Mouse (Mus musculus): ENCODE measurements at regions not wholly inside any gene's neighbourhood (a gene's known extent, or its start where the extent isn't known, plus 50 kb on each side); places are given as distances from the start of the nearest gene placed in this dataset.

- DNase-seq (ENCODE audit: low spot score) = no peak
Observed at GRCm38 (mm10) chr11:114215256-114215655, 148.4 kb upstream of the Sdk2 start.

- no peak for DNase-seq (ENCODE audit: low spot score)
Observed at GRCm38 (mm10) chr11:114212136-114212535, 145.3 kb upstream of the Sdk2 start.

GRCm38 (mm10) chr11:114205192-114205591 lies 138.3 kb upstream of the Sdk2 start:
- DNase-seq (ENCODE audit: low spot score) = peak; percentile 40

GRCm38 (mm10) chr11:114203416-114203815 lies 136.6 kb upstream of the Sdk2 start:
- DNase-seq (ENCODE audit: low spot score) = no peak

GRCm38 (mm10) chr11:114202486-114202885 lies 135.6 kb upstream of the Sdk2 start:
- DNase-seq (ENCODE audit: low spot score) = no peak

- no peak for DNase-seq (ENCODE audit: low spot score)
Observed at GRCm38 (mm10) chr11:114199081-114199586, 132.3 kb upstream of the Sdk2 start.

- no peak for DNase-seq (ENCODE audit: low spot score)
Observed at GRCm38 (mm10) chr11:114198317-114199032, 131.6 kb upstream of the Sdk2 start.

GRCm38 (mm10) chr11:114195291-114195690 lies 128.4 kb upstream of the Sdk2 start:
- no peak for DNase-seq (ENCODE audit: low spot score)

GRCm38 (mm10) chr11:114194055-114194706 lies 127.3 kb upstream of the Sdk2 start:
- no peak for DNase-seq (ENCODE audit: low spot score)

GRCm38 (mm10) chr11:114193018-114193417 lies 126.2 kb upstream of the Sdk2 start:
- DNase-seq (ENCODE audit: low spot score) = no peak

- no peak for DNase-seq (ENCODE audit: low spot score)
Observed at GRCm38 (mm10) chr11:114191661-114192060, 124.8 kb upstream of the Sdk2 start.

GRCm38 (mm10) chr11:114184970-114185882 lies 118.4 kb upstream of the Sdk2 start:
- DNase-seq (ENCODE audit: low spot score) = no peak

GRCm38 (mm10) chr11:114184431-114184830 lies 117.6 kb upstream of the Sdk2 start:
- no peak for DNase-seq (ENCODE audit: low spot score)

- no peak for DNase-seq (ENCODE audit: low spot score)
Observed at GRCm38 (mm10) chr11:114183231-114183630, 116.4 kb upstream of the Sdk2 start.

- no peak for DNase-seq (ENCODE audit: low spot score)
Observed at GRCm38 (mm10) chr11:114178746-114179472, 112.1 kb upstream of the Sdk2 start.

- DNase-seq (ENCODE audit: low spot score) = no peak
Observed at GRCm38 (mm10) chr11:114177789-114178188, 110.9 kb upstream of the Sdk2 start.

- DNase-seq (ENCODE audit: low spot score) = no peak
Observed at GRCm38 (mm10) chr11:114177281-114177680, 110.4 kb upstream of the Sdk2 start.

GRCm38 (mm10) chr11:114176671-114177212 lies 109.9 kb upstream of the Sdk2 start:
- no peak for DNase-seq (ENCODE audit: low spot score)

- DNase-seq (ENCODE audit: low spot score) = no peak
Observed at GRCm38 (mm10) chr11:114175437-114176131, 108.7 kb upstream of the Sdk2 start.

- no peak for DNase-seq (ENCODE audit: low spot score)
Observed at GRCm38 (mm10) chr11:114174871-114175270, 108.0 kb upstream of the Sdk2 start.

GRCm38 (mm10) chr11:114168231-114168661 lies 101.4 kb upstream of the Sdk2 start:
- no peak for DNase-seq (ENCODE audit: low spot score)
